In the genomic region with DNA sequence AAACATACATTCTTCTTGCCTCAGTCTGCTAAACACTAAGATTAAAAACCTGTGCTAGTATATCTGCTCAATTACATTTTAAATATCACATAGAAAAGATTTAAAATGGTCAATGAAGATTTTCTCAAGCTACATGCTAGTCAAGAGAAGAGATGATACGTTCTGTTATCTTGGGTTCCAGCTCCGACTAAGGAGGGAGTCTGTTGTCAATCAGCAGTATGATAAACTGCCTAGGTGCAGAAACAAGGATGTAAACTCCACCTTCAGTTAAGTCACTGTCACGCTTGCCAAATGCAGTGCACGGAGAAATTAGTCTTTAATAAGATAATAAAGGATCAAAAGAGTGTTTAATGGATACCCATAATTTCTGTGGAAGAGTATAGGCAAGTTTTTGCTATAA, we compare ENCODE assay signal across 16 mouse cellular contexts.
"Had no signal": no experiment of that assay in that cellular context is flagged by ENCODE, and none has a peak within 500 bp of the region (broad histone marks: within the 10 kb centered on the region; RNA-seq: fewer than 3 reads in every experiment).

No protein-coding gene starts in this region.

- DNase-seq: liver, postnatal 0 days; lung, adult 2 months; lung, postnatal 14 days; lung, postnatal 36 days; right cerebral cortex, postnatal 25 days; right cerebral cortex, postnatal 4 days; spleen, adult 18-20 months; thymus, adult 18-20 months; thymus, postnatal 14 days; thymus, postnatal 36 days had no signal

- H3K4me1 ChIP-seq: lung, embryonic 15.5 days; midbrain, embryonic 13.5 days; midbrain, embryonic 15.5 days; neural tube, embryonic 12.5 days had no signal

- H3K9me3 ChIP-seq: lung, embryonic 15.5 days; midbrain, embryonic 13.5 days; midbrain, embryonic 15.5 days; neural tube, embryonic 12.5 days had no signal

- ATAC-seq: liver, postnatal 0 days; lung, postnatal 0 days; midbrain, embryonic 13.5 days; midbrain, embryonic 15.5 days had no signal

- H3K9ac ChIP-seq: liver, postnatal 0 days; lung, embryonic 15.5 days; midbrain, embryonic 13.5 days; midbrain, embryonic 15.5 days; neural tube, embryonic 12.5 days had no signal

- H3K4me3 ChIP-seq: lung, embryonic 15.5 days; midbrain, embryonic 13.5 days; midbrain, embryonic 15.5 days; neural tube, embryonic 12.5 days had no signal

- H3K27ac ChIP-seq: lung, embryonic 15.5 days; macrophage; midbrain, embryonic 13.5 days; midbrain, embryonic 15.5 days; neural tube, embryonic 12.5 days had no signal

- H3K27me3 ChIP-seq: lung, embryonic 15.5 days; midbrain, embryonic 13.5 days; midbrain, embryonic 15.5 days; neural tube, embryonic 12.5 days had no signal
